Mouse (Mus musculus): Measurements from ENCODE around the gene Elmod3. TPM values are rescaled to one million over a fixed set of nuclear protein-coding genes. Genes with fewer than 3 reads are reported as not detected.

Elmod3 gene
- total RNA-seq, 2 experiments from 2014 or later, result 7.6 to 10.2 TPM

- DNase-seq, result no peak
Observed at GRCm38 (mm10) chr6:72610261-72610660, 12.0 kb upstream of the Elmod3 start.

- no peak for DNase-seq
Observed at GRCm38 (mm10) chr6:72608662-72609184, 10.5 kb upstream of the Elmod3 start.

GRCm38 (mm10) chr6:72607676-72608075, 9.5 kb upstream of the Elmod3 start:
- DNase-seq, result no peak

GRCm38 (mm10) chr6:72607060-72607459, 8.8 kb upstream of the Elmod3 start:
- DNase-seq, result no peak

DNA sequence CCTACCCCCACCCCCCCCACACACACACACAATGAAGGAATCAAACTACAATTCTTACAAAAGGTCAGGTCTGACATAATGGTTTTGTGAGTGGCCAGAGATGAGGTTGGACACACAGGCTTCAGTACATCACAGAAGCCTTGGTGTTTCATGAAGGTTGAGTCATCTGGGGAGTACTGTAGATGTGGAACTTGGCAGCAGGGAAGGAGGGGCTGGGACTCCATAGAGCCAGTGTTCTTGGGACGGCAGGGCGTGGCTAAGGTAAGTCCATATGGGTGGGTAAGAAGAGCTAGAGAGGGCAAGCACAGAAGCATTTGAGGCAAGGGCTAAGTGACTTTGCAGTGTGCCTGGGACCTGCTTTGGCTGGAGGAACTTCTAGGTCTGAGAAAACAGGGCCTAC, 5.9 kb upstream of the Elmod3 start:
- no peak for DNase-seq

GRCm38 (mm10) chr6:72601732-72602131, 3.5 kb upstream of the Elmod3 start:
- peak; percentile 87 for DNase-seq

- DNase-seq, result no peak
Observed at GRCm38 (mm10) chr6:72600771-72601170, 2.6 kb upstream of the Elmod3 start.

- DNase-seq, result no peak
Observed at GRCm38 (mm10) chr6:72600216-72600615, 2.0 kb upstream of the Elmod3 start.

DNA sequence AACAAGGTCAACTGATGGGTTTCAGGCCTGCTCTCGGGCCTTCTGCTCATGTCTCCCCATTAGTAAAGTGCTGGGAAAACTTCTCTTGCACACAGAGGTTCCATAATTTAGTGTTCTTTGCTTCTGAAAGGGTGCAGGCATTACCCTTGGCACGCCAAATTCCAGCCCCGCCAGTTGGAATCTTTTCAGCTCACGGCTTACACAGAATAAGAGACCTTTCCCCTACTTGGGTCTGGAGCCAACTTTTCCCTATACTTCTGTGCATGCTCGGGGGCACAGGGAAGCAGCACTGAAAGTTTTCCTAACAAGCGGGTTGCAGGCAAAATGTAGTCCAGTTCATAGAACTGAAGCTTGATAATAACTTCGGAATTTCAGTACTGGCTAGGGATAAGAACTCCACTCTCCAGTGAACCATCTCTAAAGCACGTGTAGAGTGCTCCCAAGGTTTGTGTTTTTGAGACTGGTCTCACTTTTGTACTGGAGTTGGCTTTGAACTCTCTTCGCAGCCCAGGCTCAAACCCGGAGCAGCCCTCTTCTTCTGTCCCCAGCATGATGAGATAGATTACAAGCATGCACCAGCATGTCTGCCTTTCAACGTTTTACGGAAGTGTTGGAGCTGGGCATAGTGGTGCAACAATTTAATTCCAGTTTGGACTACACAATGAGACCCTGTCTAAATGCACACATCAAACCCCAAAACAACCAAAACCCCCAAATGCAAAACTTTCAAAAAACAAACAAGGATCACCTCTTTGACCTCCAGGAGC, 761 bp upstream of the Elmod3 start:
- DNase-seq, result peak; percentile 70

- peak; percentile 25 for DNase-seq
Observed at GRCm38 (mm10) chr6:72597083-72597874, 934 bp downstream of the Elmod3 start.

- no peak for DNase-seq
Observed at GRCm38 (mm10) chr6:72593914-72594313, 4.3 kb downstream of the Elmod3 start.

DNA sequence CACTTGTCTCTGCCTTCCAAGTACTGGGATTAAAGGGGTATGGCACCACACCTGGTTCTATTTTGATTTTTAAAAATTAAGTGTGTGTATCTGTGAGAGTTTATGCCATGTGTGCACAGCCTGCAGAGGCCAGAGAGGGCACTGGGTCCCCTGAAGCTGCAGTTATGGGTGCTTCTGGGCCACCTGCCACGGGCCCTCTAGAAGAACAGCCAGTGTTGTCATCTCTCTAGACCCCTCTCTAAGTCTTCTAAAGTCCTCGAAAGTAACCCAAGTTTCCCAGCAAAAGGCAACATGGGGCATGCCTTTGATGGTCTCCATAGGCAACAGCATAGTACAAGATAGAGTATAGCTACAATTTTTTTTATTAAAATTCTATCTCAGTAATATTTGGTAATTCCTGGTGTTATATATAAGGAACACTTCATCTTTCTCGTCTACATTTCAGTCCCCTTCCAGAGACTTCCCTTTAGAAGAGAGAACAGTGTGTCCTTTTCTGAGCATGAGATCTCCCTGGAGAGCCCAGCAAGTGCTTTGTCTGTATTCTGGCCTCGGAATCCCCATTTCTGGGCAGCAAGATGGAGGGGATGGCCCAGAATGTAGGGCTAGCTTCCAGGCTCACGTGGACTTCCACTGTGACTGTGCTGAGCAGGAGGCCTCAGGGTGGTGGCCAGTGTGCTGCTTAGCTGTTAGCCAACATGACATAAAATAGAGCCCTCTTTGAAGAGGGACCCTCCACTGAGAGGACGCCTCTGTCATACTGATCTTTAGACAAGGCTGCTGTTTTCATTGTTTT, 5.0 kb downstream of the Elmod3 start:
- DNase-seq, result no peak

DNA sequence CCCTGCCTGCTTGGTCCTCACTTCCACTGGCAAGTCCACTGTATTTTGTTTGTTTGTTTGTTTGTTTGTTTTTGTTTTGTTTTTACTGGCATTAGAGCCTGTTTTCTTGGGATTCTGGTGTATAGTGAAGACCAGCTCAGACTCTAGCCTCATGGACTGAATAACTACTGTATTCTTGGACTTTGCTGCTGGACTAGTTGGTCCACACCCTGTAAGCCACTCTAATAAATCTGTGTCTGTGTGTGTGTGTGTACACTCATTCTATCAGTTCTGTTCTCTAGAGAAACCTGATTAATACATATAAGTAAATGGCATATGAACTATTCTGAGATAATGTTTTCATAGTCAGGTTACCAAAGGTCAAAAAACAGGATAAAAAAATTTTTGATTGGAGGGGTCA, 8.1 kb downstream of the Elmod3 start:
- DNase-seq, result no peak

DNA sequence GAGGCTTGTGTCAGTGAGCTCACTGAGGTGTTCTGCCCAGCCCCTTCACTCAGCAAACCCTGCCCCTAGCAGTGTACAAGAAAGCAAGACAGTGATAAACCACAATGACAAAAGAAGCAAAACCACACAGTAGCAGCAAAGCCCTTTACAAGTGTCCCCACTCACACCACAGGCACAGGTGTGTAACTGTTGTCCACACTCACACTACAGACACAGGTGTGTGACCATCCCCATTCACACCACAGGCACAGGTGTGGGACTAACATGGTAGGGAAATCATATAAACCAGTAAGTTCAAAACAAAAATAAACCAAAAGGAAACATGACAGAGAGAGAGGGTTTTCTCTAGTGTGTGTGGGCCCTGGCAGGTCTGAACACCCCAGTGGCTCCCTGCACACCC, 9.9 kb downstream of the Elmod3 start:
- no peak for DNase-seq

DNA sequence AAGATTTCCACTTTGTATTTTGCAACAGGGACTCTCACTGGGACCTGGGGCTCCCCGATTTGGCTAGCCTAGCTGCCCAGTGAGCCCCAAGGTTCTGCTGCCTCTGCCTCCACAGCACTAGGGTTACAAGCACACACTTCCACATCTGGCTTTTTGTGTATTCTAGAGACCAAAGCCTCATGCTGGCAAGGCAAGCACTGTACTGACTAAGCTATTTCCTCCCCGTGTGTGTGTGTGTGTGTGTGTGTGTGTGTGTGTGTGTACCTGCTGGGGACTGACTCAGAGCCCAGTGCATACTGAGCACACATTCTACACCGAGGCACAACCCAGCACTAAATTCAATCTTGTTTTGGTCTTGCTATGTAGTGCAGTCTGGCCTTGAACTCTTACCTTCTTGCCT, 11.5 kb downstream of the Elmod3 start:
- DNase-seq, result no peak

DNA sequence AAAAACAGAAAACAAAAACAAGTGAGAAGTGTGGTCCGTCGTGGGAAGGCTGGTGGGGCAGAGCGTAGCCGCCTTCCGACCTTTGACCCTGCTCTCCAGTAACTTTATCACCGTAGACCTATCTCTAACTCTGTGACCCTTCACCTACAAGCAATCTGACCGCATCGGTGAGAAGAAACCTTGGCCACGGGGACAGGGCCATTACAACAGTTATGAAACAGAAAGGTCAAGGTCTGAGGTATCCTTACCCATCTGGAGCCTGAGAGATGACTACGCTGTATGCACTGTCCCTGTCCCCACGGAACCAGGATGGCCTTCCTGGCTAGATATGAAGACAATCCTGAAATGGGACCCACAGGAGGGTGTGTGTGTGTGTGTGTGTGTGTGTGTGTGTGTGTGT, 14.1 kb downstream of the Elmod3 start:
- no peak for DNase-seq

GRCm38 (mm10) chr6:72583211-72583839, 14.9 kb downstream of the Elmod3 start:
- DNase-seq, result no peak

DNA sequence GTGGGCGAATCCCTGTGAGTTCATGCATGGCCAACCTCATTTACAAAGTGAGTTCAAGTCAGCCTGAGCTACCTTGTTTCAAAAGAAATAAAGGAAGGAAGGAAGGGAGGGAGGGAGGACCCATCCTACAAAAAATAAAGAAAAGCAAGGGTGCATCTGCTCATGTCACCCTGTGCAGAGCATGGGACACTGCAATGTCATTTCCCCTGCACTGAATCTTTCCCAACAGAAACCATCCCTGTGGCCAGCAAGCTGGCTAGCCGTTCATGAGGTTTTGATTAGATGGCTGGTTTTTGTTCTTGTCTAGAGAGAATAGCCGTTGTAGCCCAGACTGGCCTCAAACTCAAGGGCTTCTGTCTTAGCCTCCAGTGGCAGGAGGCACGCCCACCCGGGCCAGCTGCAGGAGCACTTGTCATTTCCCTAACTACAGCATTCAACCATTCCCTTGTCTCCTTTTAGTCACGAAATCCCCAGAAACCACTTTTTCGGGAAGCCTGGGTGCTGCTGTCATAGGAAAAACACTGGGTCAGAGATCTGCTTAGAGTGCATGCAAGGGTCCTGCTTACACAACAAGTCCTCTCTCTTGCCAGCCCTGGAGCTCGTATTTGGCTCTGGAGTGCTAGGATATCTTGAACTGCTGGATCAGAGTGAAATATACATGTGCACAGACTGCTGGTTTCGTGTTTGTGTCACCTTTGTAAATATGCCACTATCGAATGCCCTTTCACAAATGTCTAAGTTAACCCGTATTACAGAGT, 16.4 kb downstream of the Elmod3 start:
- no peak for DNase-seq

DNA sequence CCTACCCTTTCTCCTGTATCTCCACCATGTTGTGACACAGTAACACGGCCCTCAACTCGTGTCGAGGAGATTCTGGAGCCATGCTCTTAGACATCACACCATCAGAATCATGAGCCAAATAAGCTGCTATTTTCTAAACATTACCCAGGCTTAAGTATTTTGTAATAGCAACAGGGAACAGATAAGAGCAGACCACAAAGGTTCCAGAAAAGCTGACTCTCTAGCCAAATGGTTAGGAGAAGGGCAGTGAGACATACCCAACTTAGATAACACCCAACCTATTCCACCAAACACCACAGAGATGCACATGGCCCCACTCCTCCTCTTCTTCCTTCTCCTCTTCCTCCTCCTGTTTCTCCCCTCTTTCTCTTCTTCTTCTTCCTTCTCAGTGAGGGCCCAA, 22.2 kb downstream of the Elmod3 start:
- DNase-seq, result no peak

- no peak for DNase-seq
Observed at GRCm38 (mm10) chr6:72571826-72572225, 26.4 kb downstream of the Elmod3 start.

- DNase-seq, result peak; percentile 30
Observed at GRCm38 (mm10) chr6:72570644-72571397, 27.4 kb downstream of the Elmod3 start.

Measured in heart, postnatal 4 days (tissue).